Mouse (Mus musculus) kidney, adult 2 months (tissue): ENCODE results near the gene Pcca.

ENCODE experiments used
- CTCF ChIP-seq: fragments of 200-500 bp; conservative IDR thresholded peaks from 2 replicates; pipeline ENCODE4 v1.5.1; 2011; ENCODE audit warnings: low read depth, mild to moderate bottlenecking, control low read depth, low read length, moderate library complexity, mixed read lengths; ENCODE audit not compliant: insufficient read depth, insufficient read length
- POLR2A ChIP-seq: fragments of 200-500 bp; IDR thresholded peaks from one replicate; pipeline ENCODE4 v1.6.1; 2011; ENCODE audit warnings: low read depth, low read length, control low read depth

- TF ChIP-seq CTCF: no peak
- no peak for TF ChIP-seq POLR2A
These were observed 402.3 kb downstream of the Pcca start for GRCm38 (mm10) chr14:122936460-122936859.
